Mouse (Mus musculus): ENCODE measurements around the gene Pdpk1.

DNA sequence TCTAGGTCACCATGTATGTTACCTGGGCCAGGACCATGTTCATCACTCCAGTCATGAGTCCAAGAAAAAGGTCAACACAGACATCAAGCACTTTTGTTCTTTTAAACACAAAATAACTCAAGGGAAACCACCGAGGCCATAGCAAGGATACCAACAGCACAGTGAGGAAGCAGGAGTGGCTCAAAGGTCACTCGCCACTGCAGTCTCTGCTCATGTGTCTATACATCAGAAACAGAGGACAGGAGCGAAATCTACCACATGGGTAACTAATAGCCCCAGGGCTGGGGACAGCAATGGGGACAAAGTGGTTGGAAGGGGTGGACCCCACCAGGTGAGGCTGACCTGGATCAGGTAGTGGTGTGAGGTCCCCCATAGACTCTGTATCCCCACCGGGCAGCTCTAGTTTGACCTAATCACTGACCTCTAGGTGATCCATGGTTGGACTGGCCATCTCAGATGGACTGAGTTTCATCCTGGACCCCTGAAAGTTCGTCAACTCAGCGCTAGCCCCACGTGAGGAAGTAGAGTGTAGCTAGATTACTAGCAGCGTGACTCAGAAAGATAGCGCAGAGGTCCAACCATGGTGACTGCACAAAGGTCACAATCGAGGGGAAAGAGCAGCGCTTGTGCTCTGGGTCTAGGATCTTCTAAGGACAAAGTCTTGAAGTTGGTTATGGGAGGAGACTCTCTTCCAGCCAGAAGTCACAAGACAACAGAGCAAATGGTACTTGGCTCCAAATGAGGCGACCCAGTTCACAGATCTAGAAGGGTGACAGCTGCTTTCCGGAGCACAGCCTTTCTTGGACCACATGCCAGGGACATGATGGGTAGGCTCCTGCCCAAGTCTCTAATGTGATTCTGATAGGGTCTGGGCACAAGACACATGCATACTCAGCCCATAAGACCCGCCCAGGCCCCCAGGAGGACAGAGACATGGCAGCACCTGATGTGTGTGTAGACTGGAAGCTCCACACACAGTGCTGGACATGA, 93.8 kb downstream of the Pdpk1 start:
- TF ChIP-seq CTCF (IDR thresholded peaks at IDR 0.05; ENCODE audit: extremely low read depth, insufficient read length, insufficient replicate concordance, low read depth, low read length) = no peak
- TF ChIP-seq POLR2A (IDR thresholded peaks at IDR 0.05; ENCODE audit: low read depth, low read length) = 0 out of 2 replicates have a peak, but pooled peaks have one; percentile 23

Data from small intestine, adult 2 months (tissue).